Mouse (Mus musculus) hindbrain, embryonic 15.5 days (tissue): ENCODE measurements around the gene Steap3. TPM values are rescaled to one million over a fixed set of nuclear protein-coding genes. Genes with fewer than 3 reads are reported as not detected.

Experiments
- polyA plus RNA-seq: library from polyadenylated mRNA; unstranded; fragments of >200 nt; fragmentation: Nextera tagmentation; extraction: Ambion mirVana; gene quantifications from 2 replicates; pipeline ENCODE4 v1.2.1, GENCODE M21; 2015

Gene Steap3
- polyA plus RNA-seq, 1 experiment from 2014 or later: 3.5 TPM

Other genes with a start within 250 kb of the Steap3 start
- gene Tmem37, start 198.6 kb downstream of the Steap3 start, polyA plus RNA-seq: 7.6 and 9.8 TPM in 2 replicates
- gene Dbi, start 151.6 kb downstream of the Steap3 start, polyA plus RNA-seq: 1,624 and 1,630 TPM in 2 replicates
- gene 3110009E18Rik, start 151.5 kb downstream of the Steap3 start, polyA plus RNA-seq: 13.5 and 15.3 TPM in 2 replicates
- 7.2 and 7.4 TPM in 2 replicates for gene C1ql2, start 67.9 kb upstream of the Steap3 start, polyA plus RNA-seq
- 0.10 TPM in 1 of 2 replicates, not detected in the other for gene Marco, start 232.3 kb upstream of the Steap3 start, polyA plus RNA-seq